Mouse (Mus musculus) kidney, adult 8-10 months (tissue): ENCODE measurements around the gene 4921504E06Rik.

ENCODE experiments used
- DNase-seq, 2 experiments: peaks; one replicate each; pipeline ENCODE4 v3.0.0; 2022

The 4921504E06Rik gene

DNA sequence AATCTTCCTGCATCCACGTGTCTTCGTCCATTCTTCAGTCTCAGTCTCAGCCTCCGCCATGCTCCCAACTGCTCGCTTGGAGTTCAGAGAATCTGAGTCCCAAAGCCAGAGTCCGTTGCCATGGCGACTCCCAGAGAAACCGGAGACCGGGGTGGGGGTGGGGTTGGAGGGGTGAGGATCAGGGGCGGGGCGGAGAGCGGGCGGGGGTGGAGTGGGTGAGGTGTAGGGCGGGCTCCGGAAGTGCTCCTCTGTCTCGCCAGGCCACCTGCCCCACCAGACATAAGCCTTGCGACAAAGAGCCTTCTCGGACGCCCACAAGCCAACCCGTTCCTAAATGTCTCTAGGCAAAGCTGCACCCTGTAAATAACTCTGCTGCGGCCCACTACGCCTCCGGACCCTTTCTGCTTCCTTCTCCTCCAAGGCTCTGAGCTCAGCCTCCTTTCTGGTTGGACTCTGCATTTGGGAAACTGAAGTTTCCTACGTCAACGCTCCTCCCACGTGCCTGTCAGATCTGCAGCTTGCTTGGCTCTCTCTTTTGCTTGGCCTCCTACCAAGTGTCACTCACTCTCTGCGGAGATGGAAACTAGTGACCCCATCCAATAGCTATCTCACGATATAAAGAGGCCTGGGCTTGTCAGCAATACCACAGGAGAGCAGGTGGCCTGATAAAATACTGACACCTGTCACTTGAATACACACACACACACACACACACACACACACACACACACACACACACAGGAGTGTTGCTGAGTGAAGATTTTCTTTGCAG is at the start of gene 4921504E06Rik:
Gene 4921504E06Rik (minus strand): TSS at position 94 of the 772 bp plus-strand sequence.
- peak; percentile 77 to 83 for DNase-seq

- no peak for DNase-seq
These were observed 47.7 kb upstream of the 4921504E06Rik start for GRCm38 (mm10) chr2:19601386-19601925.

DNA sequence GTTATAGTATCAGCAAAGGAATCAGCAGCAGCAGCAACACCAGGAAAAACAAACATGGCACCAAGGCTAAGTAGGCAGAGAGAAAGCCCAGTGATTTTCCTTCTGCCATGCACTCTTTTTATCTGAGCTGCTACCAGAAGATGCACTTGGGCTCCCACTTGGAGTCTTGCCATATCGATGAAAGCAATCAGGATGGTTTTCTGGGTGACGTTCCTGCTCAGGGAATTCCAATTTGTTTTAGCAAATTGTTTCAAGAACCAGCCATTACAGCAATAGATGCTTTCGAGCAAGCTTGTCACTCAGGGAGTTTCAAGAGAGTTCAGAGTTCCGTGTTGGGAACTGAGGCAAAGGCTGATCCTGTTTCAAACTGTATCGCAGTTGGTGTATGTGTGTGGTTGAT is 47.1 kb upstream of the 4921504E06Rik start:
- no peak for DNase-seq

GRCm38 (mm10) chr2:19599801-19600200 is 46.1 kb upstream of the 4921504E06Rik start:
- no peak for DNase-seq

- peak; percentile 6 to 16 for DNase-seq
These were observed 43.3 kb upstream of the 4921504E06Rik start for GRCm38 (mm10) chr2:19596988-19597387.

DNA sequence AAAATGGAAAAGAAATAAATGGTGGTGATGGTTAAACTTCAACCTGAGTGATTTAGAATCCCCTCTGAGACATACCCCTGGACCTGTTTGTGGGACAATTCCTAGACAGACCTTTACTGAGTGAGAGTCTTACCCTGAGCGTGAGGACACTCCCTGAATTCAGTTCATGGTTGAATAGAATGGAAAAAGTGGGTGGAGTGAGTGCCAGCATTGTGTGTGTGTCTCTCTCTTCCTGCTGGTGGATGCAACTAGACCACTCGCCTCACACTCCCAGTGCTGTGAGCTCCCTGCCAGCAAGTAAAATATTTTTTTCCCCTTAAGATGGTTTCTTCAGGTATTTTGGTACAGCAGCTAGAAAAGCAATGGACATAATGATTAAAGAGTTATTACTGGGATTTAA is 42.7 kb upstream of the 4921504E06Rik start:
- DNase-seq, result no peak

DNA sequence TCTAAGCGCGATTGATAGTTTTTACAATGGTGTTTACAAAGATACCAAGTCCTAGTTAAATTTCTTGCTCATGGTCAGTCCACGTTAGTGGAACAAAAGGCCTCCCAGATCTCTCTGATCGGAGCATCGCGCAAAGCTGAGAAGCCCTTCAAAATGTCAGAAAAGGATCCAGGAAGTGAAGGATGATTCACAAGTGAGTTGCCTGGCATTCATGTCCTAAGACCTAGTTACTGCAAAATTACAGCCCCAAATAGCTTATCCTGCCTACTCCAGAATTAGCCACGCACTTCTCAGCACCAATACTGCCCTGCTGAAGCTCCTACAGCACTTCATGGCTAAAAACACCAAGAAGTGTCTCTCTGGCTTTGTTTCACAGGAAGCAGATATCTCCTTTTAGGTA is 41.1 kb upstream of the 4921504E06Rik start:
- DNase-seq, result no peak

DNA sequence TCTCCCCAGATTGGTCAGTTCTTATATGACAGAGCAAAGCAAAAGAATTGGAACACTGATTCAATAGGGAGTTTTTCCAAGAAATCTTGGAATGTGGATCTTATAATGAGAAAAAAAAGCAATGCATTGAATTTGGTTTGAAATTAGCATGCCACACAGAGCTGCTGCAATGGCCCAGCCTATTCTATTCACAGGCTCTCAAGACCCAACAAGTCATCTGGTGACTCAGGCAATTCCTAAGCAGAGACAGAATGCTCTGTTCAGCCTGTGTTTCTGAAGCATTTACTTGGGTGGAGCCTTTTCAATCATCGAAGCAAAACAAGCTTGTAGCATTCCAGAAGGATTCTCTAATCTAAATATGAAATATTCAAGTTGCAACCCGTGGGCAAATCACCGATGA is 26.1 kb upstream of the 4921504E06Rik start:
- DNase-seq, result no peak

GRCm38 (mm10) chr2:19579180-19579579 is 25.5 kb upstream of the 4921504E06Rik start:
- DNase-seq, result no peak

DNA sequence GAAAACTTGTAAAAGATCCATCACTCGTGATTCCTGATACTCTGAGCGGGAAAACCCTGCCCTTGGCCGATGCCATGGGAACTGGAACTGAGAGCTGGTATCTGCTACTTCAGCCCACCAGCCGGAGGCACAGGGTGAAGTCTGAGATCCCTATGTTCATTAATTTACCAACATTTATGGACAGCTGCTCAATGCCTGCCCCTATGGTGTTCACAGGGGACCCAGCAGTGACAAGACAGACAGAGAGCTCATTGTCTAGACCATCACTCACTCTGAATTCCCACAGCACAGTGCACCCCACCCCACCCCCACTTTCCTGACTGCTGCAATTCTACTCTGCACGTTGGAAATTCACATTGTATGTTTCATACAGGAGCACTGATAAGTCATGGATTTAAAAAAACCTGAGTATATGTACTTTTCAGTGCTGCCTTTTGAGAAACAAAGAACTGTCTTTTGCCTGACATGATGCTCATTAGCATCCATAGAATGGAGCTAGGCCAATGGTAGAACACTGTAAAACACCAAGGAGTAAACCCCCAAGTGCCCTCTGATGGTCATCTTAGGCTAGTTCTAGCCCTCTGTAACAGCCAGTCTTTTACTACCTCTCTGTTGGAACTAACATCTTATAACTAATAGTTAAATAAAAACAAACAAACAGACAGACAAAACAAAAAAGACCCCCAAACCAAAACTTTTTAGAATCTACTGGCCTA is 8.6 kb upstream of the 4921504E06Rik start:
- no peak for DNase-seq

DNA sequence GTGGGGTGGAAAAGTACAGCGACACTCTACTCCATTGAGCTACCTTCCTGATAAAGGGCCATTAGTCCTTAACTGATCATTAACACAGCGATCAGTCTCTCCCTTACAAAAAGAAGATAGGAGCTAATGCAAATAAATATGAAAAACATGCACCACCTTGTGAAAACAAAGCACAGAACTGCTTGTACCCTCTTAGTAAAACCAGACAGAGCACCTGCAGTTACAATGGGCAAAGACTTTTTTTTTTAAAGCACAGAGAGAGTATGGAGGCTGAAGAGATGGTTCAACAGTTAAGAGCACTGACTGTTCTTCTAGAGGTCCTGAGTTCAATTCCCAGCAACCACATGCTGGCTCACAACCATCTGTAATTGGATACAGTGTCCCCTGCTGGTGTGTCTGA is 6.9 kb upstream of the 4921504E06Rik start:
- DNase-seq, result no peak

GRCm38 (mm10) chr2:19560071-19560470 is 6.4 kb upstream of the 4921504E06Rik start:
- DNase-seq, result peak; percentile 22 to 78

DNA sequence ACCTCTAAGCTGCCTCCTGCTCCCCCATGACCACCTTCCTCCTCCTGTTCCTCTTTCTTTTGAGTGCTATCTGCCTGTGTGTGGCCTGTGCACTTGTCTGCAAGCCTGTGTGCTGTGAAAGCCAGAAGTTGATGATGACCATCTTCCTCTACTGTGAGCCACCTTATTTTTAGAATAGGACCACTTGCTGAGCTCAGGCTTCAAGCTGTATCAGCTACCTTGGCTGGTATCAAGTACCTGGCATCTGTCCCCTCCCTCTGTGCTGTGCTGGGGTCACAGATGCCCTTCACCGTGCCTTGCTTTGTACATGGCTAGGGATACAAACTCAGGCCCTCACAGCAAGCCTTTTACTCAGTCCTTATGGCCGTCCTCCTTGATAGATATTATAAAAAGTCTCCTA is 2.3 kb downstream of the 4921504E06Rik start:
- DNase-seq, result no peak

GRCm38 (mm10) chr2:19540906-19541305 is 12.8 kb downstream of the 4921504E06Rik start:
- DNase-seq, result no peak

DNA sequence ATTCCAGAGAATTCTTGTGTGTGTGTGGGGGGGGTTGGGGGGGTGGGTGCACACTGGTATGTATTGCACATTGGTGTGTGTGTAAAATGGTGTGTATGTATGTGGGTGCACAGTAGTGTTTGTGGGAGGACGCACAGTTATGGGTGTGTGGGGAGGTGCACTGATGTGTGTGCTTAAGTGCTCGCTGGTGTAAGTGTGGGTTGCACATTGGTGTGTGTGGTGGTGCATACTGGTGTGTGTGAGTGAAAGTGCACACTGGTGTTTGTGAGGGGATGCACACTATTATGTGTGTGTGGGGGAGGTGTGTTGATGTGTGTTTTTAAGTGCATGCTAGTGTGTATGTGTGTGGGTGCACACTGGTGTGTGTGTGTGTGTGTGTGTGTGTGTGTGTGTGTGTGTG is 24.3 kb downstream of the 4921504E06Rik start:
- DNase-seq, result no peak

DNA sequence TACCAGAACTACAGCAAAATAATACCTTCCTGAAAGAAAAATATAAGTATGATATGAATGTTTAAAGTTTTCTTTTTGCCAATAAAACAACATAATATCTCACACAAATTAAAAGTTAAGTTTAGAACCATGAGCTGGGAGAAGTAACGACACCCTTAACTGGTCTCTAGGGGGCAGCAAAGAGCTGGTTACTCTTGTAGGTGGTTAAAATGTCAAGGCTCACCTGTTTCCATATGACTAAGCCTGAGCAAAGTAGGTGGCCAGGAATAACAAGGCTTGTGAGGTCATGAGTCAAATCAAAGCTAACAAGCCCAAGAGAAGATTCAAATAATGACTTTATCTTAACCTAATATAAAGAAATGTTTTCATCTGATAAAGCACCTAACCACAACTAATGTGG is 24.9 kb downstream of the 4921504E06Rik start:
- peak; percentile 54 to 60 for DNase-seq

- DNase-seq, result peak; percentile 36 to 55
These were observed 29.6 kb downstream of the 4921504E06Rik start for GRCm38 (mm10) chr2:19524071-19524470.

GRCm38 (mm10) chr2:19521662-19522061 is 32.1 kb downstream of the 4921504E06Rik start:
- DNase-seq, result peak; percentile 19 to 47

- DNase-seq, result no peak
These were observed 33.1 kb downstream of the 4921504E06Rik start for GRCm38 (mm10) chr2:19520617-19521016.

DNA sequence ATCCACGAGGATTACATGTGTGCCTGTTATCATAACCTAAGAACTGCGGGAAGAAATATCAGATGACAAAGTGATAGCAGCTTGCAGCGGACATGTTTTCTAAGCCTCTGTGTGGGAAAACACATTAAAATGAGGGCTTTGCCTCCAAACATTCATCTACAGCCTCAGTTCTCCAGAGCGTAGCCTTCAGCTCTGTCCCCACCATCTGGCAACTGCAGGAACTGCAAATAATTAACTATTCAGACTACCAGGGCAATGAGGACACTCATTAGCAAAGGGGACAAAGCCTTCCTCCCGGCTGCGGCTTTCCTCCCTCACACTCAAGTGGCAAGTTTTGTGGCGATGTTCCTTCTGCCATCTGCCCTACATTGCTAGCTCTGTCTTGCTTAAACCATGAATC is 33.9 kb downstream of the 4921504E06Rik start:
- peak; percentile 56 to 76 for DNase-seq

GRCm38 (mm10) chr2:19517952-19518351 is 35.8 kb downstream of the 4921504E06Rik start:
- DNase-seq, result no peak

- DNase-seq, result peak; percentile 57 to 66
These were observed 41.3 kb downstream of the 4921504E06Rik start for GRCm38 (mm10) chr2:19512381-19512780.

- DNase-seq, result no peak
These were observed 42.7 kb downstream of the 4921504E06Rik start for GRCm38 (mm10) chr2:19511032-19511431.

DNA sequence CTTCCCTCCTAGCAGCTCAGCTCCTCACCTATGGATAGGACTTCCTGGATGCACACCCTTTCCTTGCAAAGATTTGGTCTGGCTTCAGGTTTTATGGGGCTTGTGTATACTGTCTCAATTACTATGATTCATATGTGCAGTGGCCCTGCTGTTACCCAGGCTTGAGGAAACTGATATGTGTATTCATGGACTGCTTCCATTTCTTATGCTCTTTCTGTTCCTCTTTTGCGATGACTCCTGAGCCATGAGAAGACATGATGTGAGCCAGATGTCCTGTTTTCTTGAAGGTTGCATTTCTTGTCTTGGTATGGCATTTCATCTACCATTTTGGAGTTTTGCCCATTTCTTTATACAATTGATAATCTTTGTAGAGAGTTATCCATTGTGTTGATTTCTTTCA is 48.0 kb downstream of the 4921504E06Rik start:
- DNase-seq, result no peak
